Mouse (Mus musculus) MEL (cell line): ENCODE data around the gene Dclk1. TPM values are rescaled to one million over a fixed set of nuclear protein-coding genes. Genes with fewer than 3 reads are reported as not detected.

ENCODE experiments used
- DNase-seq: peaks from one replicate; pipeline ENCODE4 v3.0.0; 2011; ENCODE audit warnings: low read depth, low spot score
- H3K27ac ChIP-seq: 2 replicates; pipeline ENCODE4 v1.5.1; 2012; ENCODE audit warnings: low read depth, mild to moderate bottlenecking, control low read depth, low read length, moderate library complexity; ENCODE audit not compliant: control insufficient read depth
- H3K27me3 ChIP-seq, 2 experiments: fragments of 150-350 bp in 1 of 2; sonication (generic) in 1 of 2; 2 replicates each; pipeline ENCODE4 v1.6.1; 2012; ENCODE audit warnings: low read length in 2 of 2, mild to moderate bottlenecking in 2 of 2, improper control_type of control experiment in 1 of 2, moderate library complexity in 1 of 2; ENCODE audit not compliant: insufficient read depth in 2 of 2, control insufficient read depth in 1 of 2
- H3K36me3 ChIP-seq, 2 experiments: 2 replicates each; pipeline ENCODE4 v1.6.1; 2012 to 2014; ENCODE audit warnings: low read length in 2 of 2, improper control_type of control experiment in 1 of 2, inconsistent platforms in 1 of 2, mild to moderate bottlenecking in 1 of 2; ENCODE audit not compliant: insufficient read depth in 2 of 2, control insufficient read depth in 1 of 2
- H3K4me1 ChIP-seq, 2 experiments: fragments of 150-350 bp in 1 of 2; sonication (generic) in 1 of 2; 2 replicates each; pipeline ENCODE4 v1.6.1; 2012; ENCODE audit warnings: low read length in 2 of 2, improper control_type of control experiment in 1 of 2, mild to moderate bottlenecking in 1 of 2; ENCODE audit not compliant: insufficient read depth in 2 of 2, control insufficient read depth in 1 of 2
- H3K4me3 ChIP-seq, 2 experiments: fragments of 150-350 bp in 1 of 2; sonication (generic) in 1 of 2; 2 replicates each; pipeline ENCODE4 v1.5.1; 2012; ENCODE audit warnings: low read depth in 2 of 2, low read length in 2 of 2, mild to moderate bottlenecking in 2 of 2, moderate library complexity in 2 of 2, control low read depth in 1 of 2, improper control_type of control experiment in 1 of 2; ENCODE audit not compliant: control insufficient read depth in 1 of 2, insufficient read depth in 1 of 2
- H3K79me2 ChIP-seq: 2 replicates; pipeline ENCODE4 v1.6.1; 2012; ENCODE audit warnings: mild to moderate bottlenecking, low read length, moderate library complexity; ENCODE audit not compliant: control insufficient read depth, poor library complexity, insufficient read depth
- H3K9ac ChIP-seq: 2 replicates; pipeline ENCODE4 v1.6.1; 2012; ENCODE audit warnings: low read depth, mild to moderate bottlenecking, control low read depth, low read length, moderate library complexity; ENCODE audit not compliant: control insufficient read depth, poor library complexity, severe bottlenecking
- H3K9me3 ChIP-seq: fragments of 150-350 bp; sonication (generic); replicated peaks from 2 replicates; pipeline ENCODE4 v1.6.1; 2012; ENCODE audit warnings: mild to moderate bottlenecking, low read length, improper control_type of control experiment, moderate library complexity; ENCODE audit not compliant: insufficient read depth
- CHD1 ChIP-seq: IDR thresholded peaks from 2 replicates; pipeline ENCODE4 v1.6.1; 2012; ENCODE audit warnings: low read depth, mild to moderate bottlenecking, inconsistent platforms, low read length, improper control_type of control experiment
- CHD2 ChIP-seq: IDR thresholded peaks from 2 replicates; pipeline ENCODE4 v1.6.1; 2011; ENCODE audit warnings: low read length, improper control_type of control experiment
- E2F4 ChIP-seq: IDR thresholded peaks from 2 replicates; pipeline ENCODE4 v1.6.1; 2011; ENCODE audit warnings: low read depth, low read length, improper control_type of control experiment, borderline replicate concordance
- ELF1 ChIP-seq: IDR thresholded peaks from 2 replicates; pipeline ENCODE4 v1.6.1; 2014; ENCODE audit warnings: low read depth, mild to moderate bottlenecking, inconsistent platforms, low read length, improper control_type of control experiment, moderate library complexity
- ETS1 ChIP-seq: IDR thresholded peaks from 2 replicates; pipeline ENCODE4 v1.6.1; 2012; ENCODE audit warnings: low read depth, mild to moderate bottlenecking, inconsistent platforms, low read length, improper control_type of control experiment, moderate library complexity
- GABPA ChIP-seq: IDR thresholded peaks from 2 replicates; pipeline ENCODE4 v1.6.1; 2012; ENCODE audit warnings: low read depth, mild to moderate bottlenecking, inconsistent platforms, low read length, improper control_type of control experiment, moderate library complexity
- GATA1 ChIP-seq: IDR thresholded peaks from 2 replicates; pipeline ENCODE4 v1.6.1; 2011; ENCODE audit warnings: low read depth, low read length, improper control_type of control experiment
- HCFC1 ChIP-seq: IDR thresholded peaks from 2 replicates; pipeline ENCODE4 v1.6.1; 2012; ENCODE audit warnings: low read depth, mild to moderate bottlenecking, inconsistent platforms, low read length, improper control_type of control experiment, moderate library complexity
- JUND ChIP-seq: IDR thresholded peaks from 2 replicates; pipeline ENCODE4 v1.6.1; 2011; ENCODE audit warnings: low read depth, mild to moderate bottlenecking, improper control_type of control experiment, low read length
- MAX ChIP-seq: IDR thresholded peaks from 2 replicates; pipeline ENCODE4 v1.6.1; 2011; ENCODE audit warnings: low read length, improper control_type of control experiment
- MEF2A ChIP-seq: IDR thresholded peaks from 2 replicates; pipeline ENCODE4 v1.6.1; 2014; ENCODE audit warnings: low read depth, mild to moderate bottlenecking, inconsistent platforms, low read length, improper control_type of control experiment; ENCODE audit not compliant: poor library complexity, insufficient replicate concordance, severe bottlenecking; ENCODE audit errors: extremely low read depth
- MYC ChIP-seq: IDR thresholded peaks from 2 replicates; pipeline ENCODE4 v1.6.1; 2011; ENCODE audit warnings: low read depth, mild to moderate bottlenecking, low read length, improper control_type of control experiment, moderate library complexity
- NELFE ChIP-seq: IDR thresholded peaks from 2 replicates; pipeline ENCODE4 v1.6.1; 2011; ENCODE audit warnings: low read depth, low read length, improper control_type of control experiment
- NRF1 ChIP-seq: IDR thresholded peaks from 2 replicates; pipeline ENCODE4 v1.6.1; 2014; ENCODE audit warnings: low read depth, mild to moderate bottlenecking, inconsistent platforms, low read length, improper control_type of control experiment, moderate library complexity; ENCODE audit not compliant: poor library complexity, insufficient read depth, severe bottlenecking
- POLR2A ChIP-seq, 2 experiments: IDR thresholded peaks; 2 replicates each; pipeline ENCODE4 v1.6.1; 2011 to 2012; ENCODE audit warnings: low read length in 2 of 2, mild to moderate bottlenecking in 2 of 2, control low read depth in 1 of 2, improper control_type of control experiment in 1 of 2, low read depth in 1 of 2, moderate library complexity in 1 of 2; ENCODE audit not compliant: control insufficient read depth in 1 of 2, insufficient read depth in 1 of 2, poor library complexity in 1 of 2
- POLR2AphosphoS2 ChIP-seq: IDR thresholded peaks from 2 replicates; pipeline ENCODE4 v1.6.1; 2011; ENCODE audit warnings: low read length, improper control_type of control experiment
- RAD21 ChIP-seq: IDR thresholded peaks from 2 replicates; pipeline ENCODE4 v1.6.1; 2011; ENCODE audit warnings: mild to moderate bottlenecking, low read depth, low read length, improper control_type of control experiment
- SIN3A ChIP-seq: IDR thresholded peaks from 2 replicates; pipeline ENCODE4 v1.6.1; 2012; ENCODE audit warnings: low read length, improper control_type of control experiment, inconsistent platforms
- SMC3 ChIP-seq: IDR thresholded peaks from 2 replicates; pipeline ENCODE4 v1.6.1; 2011; ENCODE audit warnings: low read depth, low read length, improper control_type of control experiment
- TBP ChIP-seq: IDR thresholded peaks from 2 replicates; pipeline ENCODE4 v1.8.0; 2011; ENCODE audit warnings: low read depth, low read length, improper control_type of control experiment
- UBTF ChIP-seq: IDR thresholded peaks from 2 replicates; pipeline ENCODE4 v1.6.1; 2012; ENCODE audit warnings: low read depth, mild to moderate bottlenecking, inconsistent platforms, low read length, improper control_type of control experiment, moderate library complexity, borderline replicate concordance; ENCODE audit not compliant: insufficient read depth
- USF2 ChIP-seq, 2 experiments: IDR thresholded peaks; 2 replicates each; pipeline ENCODE4 v1.6.1; 2011 to 2012; ENCODE audit warnings: improper control_type of control experiment in 2 of 2, low read length in 2 of 2, borderline replicate concordance in 1 of 2, inconsistent platforms in 1 of 2, low read depth in 1 of 2, mild to moderate bottlenecking in 1 of 2; ENCODE audit not compliant: insufficient read depth in 1 of 2
- ZC3H11A ChIP-seq: IDR thresholded peaks from 2 replicates; pipeline ENCODE4 v1.6.1; 2012; ENCODE audit warnings: low read depth, mild to moderate bottlenecking, inconsistent platforms, low read length, improper control_type of control experiment
- polyA plus RNA-seq, 2 experiments: library from polyadenylated mRNA; stranded (reverse) in 1 of 2; unstranded in 1 of 2; fragments of >175 nt in 1 of 2; fragments of >200 nt in 1 of 2; gene quantifications; 2 replicates each; pipeline versions ENCODE4 v1.2.1 to v1.2.4; 2012; ENCODE audit warnings: low replicate concordance in 2 of 2, low read depth in 1 of 2; ENCODE audit not compliant: insufficient read length in 2 of 2, insufficient read depth in 1 of 2, missing spikeins in 1 of 2
- total RNA-seq: library from RNA; depleted of rRNA; stranded (reverse); fragments of 300-350 nt; gene quantifications from 2 replicates; pipeline ENCODE4 v1.2.3, GENCODE M21; 2012

Dclk1 gene
- total and polyA plus RNA-seq, 3 experiments = not detected

- no peak for DNase-seq
- no peak overlapping the region for H3K27ac ChIP-seq
- H3K79me2 ChIP-seq = no peaks in the 10 kb centered on the region
- H3K4me3 ChIP-seq = no peak overlapping the region
- TF ChIP-seq MYC = no peak
- TF ChIP-seq RAD21 = no peak
- no peaks in the 10 kb centered on the region for H3K4me1 ChIP-seq
- H3K9ac ChIP-seq = no peak overlapping the region
- no peaks in the 10 kb centered on the region; a peak in 1 of 4 replicates for H3K27me3 ChIP-seq
- H3K9me3 ChIP-seq = no peaks in the 10 kb centered on the region
- H3K36me3 ChIP-seq = no peaks in the 10 kb centered on the region
Observed at GRCm38 (mm10) chr3:55342445-55342844, 100.3 kb downstream of the Dclk1 start.

GRCm38 (mm10) chr3:55347371-55348025, 105.3 kb downstream of the Dclk1 start:
- Histone ChIP-seq H3K4me1 (no peaks in the 10 kb centered on the region), H3K36me3 (no peaks in the 10 kb centered on the region), H3K27me3 (no peaks in the 10 kb centered on the region)
- TF ChIP-seq POLR2AphosphoS2 (no peak), E2F4 (no peak), CHD2 (no peak), POLR2A (IDR thresholded peaks at IDR 0.05; ENCODE audit: control insufficient read depth in 1 of 2, insufficient read depth in 1 of 2, low read depth in 1 of 2, low read length in 2 of 2, poor library complexity in 1 of 2) (no peak), ELF1 (no peak), NELFE (no peak)
- TF ChIP-seq, all 39 proteins: peak for 0
- Histone ChIP-seq H3K9me3 (no peaks in the 10 kb centered on the region), H3K79me2 (no peaks in the 10 kb centered on the region), H3K9ac (no peak overlapping the region), H3K27ac (no peak overlapping the region), H3K4me3 (no peak overlapping the region)
- DNase-seq = no peak

GRCm38 (mm10) chr3:55348026-55348390, 105.8 kb downstream of the Dclk1 start:
- Histone ChIP-seq H3K36me3 (no peaks in the 10 kb centered on the region), H3K9me3 (no peaks in the 10 kb centered on the region), H3K79me2 (no peaks in the 10 kb centered on the region), H3K27ac (no peak overlapping the region), H3K4me3 (no peak overlapping the region), H3K9ac (no peak overlapping the region), H3K4me1 (no peaks in the 10 kb centered on the region), H3K27me3 (no peaks in the 10 kb centered on the region)
- no peak for DNase-seq
- TF ChIP-seq HCFC1 (no peak), MEF2A (no peak), GABPA (no peak), E2F4 (no peak), ZC3H11A (no peak), UBTF (no peak), SMC3 (no peak), TBP (no peak), ETS1 (no peak), CHD1 (no peak), GATA1 (no peak), USF2 (IDR thresholded peaks at IDR 0.05; ENCODE audit: borderline replicate concordance in 1 of 2, insufficient read depth in 1 of 2, low read depth in 1 of 2, low read length in 2 of 2) (no peak), POLR2AphosphoS2 (no peak), MAX (no peak), JUND (no peak), SIN3A (no peak), NRF1 (no peak), RAD21 (no peak)
